Mouse (Mus musculus) E14TG2a.4 (cell line): ENCODE measurements at regions not wholly inside any gene's neighbourhood (a gene's known extent, or its start where the extent isn't known, plus 50 kb on each side); places are given as distances from the start of the nearest gene placed in this dataset.

ENCODE experiments used
- H3K27me3 ChIP-seq: 2 replicates; pipeline ENCODE4 v1.6.1; 2014; ENCODE audit warnings: low read length, control low read depth; ENCODE audit not compliant: insufficient read depth
- H3K36me3 ChIP-seq: 2 replicates; pipeline ENCODE4 v1.6.1; 2014; ENCODE audit warnings: low read length, control low read depth; ENCODE audit not compliant: insufficient read depth
- H3K4me1 ChIP-seq: replicated peaks from 2 replicates; pipeline ENCODE4 v1.6.1; 2014; ENCODE audit warnings: low read depth, low read length, control low read depth
- H3K4me3 ChIP-seq: replicated peaks from 2 replicates; pipeline ENCODE4 v1.5.1; 2014; ENCODE audit warnings: mild to moderate bottlenecking, low read length
- H3K9me3 ChIP-seq: 2 replicates; pipeline ENCODE4 v1.6.1; 2014; ENCODE audit warnings: low read length, control low read depth
- CTCF ChIP-seq: conservative IDR thresholded peaks from 2 replicates; pipeline ENCODE4 v1.5.1; 2014; ENCODE audit warnings: low read length
- NANOG ChIP-seq: IDR thresholded peaks from 2 replicates; pipeline ENCODE4 v1.6.1; 2014; ENCODE audit warnings: borderline replicate concordance, low read length, mixed read lengths
- POU5F1 ChIP-seq: IDR thresholded peaks from 2 replicates; pipeline ENCODE4 v1.6.1; 2014; ENCODE audit warnings: low read length, borderline replicate concordance

DNA sequence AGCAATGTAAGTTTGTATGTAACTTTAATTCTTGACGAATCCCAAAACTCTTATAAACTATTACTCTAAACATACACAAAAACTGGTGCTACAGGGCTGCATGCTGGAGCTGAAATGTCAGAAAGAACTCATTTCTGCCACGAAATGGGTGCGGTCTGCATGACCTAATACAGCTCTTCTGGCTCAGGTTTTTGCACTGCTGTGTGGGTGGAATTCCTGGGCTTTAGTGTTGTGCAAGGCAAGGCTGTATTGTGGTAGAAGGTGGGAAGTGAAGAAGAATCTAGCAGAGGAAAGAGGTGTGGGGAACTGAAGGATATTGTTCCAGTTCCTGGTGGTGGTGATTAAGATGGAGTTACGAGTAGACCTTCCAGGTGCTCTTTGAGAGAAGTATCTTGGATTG is 476.6 kb upstream of the Zeb2 start:
- no peak overlapping the region for H3K4me3 ChIP-seq

DNA sequence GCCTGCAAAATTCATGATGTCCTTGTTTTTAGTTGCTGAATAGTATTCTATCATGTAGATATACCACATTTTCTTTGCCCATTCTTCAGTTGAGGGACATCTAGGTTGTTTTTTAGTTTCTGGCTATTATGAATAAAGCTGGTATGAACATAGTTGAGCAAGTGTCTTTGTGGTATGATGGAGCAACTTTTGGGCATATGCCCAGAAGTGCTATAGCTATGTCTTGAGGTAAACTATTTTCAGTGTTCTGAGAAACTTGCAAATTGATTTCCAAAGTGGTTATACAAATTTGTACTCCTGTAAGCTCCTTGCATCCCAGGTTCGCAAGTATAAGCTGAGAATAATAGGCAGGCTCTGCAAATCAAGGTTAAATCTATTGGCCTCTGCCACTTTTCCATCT is 473.8 kb upstream of the Zeb2 start:
- no peaks in the 10 kb centered on the region for H3K36me3 ChIP-seq
- H3K9me3 ChIP-seq = no peaks in the 10 kb centered on the region
- no peaks in the 10 kb centered on the region for H3K4me1 ChIP-seq
- no peaks in the 10 kb centered on the region for H3K27me3 ChIP-seq
- no peak for TF ChIP-seq NANOG
- no peak for TF ChIP-seq CTCF
- no peak for TF ChIP-seq POU5F1
- H3K4me3 ChIP-seq = no peak overlapping the region

More for the DNA sequence above, 476.6 kb upstream of the Zeb2 start:
- Histone ChIP-seq H3K9me3 (no peaks in the 10 kb centered on the region), H3K4me1 (no peaks in the 10 kb centered on the region), H3K27me3 (no peaks in the 10 kb centered on the region), H3K36me3 (no peaks in the 10 kb centered on the region)
- TF ChIP-seq CTCF (no peak), POU5F1 (no peak), NANOG (no peak)

DNA sequence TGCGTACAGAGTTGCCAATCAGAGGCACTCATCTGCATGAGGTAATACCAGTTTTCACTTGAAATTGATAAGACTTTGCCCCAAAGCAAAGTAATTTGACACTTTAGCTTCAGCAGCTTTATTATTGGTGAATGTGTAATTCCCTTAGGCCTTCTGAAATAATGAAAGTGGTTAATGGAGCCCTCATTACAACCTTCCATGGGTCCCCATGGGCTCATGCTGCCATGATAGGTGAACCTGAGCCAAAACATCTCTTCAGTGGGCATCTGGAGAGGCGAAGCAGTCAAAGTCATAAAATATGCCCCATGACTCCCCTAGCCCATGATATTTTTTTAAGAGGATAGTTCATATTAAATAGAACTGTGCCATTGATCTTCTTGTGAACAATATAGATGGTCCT is 471.1 kb upstream of the Zeb2 start:
- no peaks in the 10 kb centered on the region for H3K27me3 ChIP-seq
- no peak overlapping the region for H3K4me3 ChIP-seq
- no peaks in the 10 kb centered on the region for H3K36me3 ChIP-seq
- TF ChIP-seq CTCF (no peak), POU5F1 (no peak), NANOG (no peak)
- H3K4me1 ChIP-seq = no peaks in the 10 kb centered on the region
- H3K9me3 ChIP-seq = no peaks in the 10 kb centered on the region

DNA sequence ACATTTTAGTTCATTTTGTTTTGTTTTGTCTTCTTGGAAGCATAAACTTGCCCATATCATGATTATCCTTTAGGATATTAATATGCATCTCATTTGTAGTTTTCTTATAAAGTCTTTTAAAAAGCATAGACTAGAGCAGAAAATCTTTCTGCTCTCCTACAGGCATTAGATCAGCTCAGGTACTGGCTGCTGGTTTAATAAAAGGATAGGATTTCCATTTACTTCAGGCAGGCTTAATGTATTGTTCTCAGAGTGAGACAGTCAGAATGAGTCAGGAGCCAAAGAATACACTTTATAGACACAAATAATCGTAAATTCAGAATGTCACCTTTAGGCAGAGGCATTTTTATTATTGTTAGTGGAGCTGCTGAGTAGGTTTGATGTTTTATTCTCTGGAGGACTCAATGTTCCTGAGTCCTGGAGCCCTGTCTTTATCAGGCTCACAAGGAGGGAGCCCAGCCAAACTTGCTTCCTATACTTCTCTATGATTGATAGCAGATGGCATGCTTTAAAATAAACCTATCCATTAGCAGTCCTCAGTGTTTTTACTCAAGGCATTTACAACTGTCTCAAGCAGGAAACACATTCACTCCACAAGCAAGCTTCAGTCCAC is 469.5 kb upstream of the Zeb2 start:
- no peaks in the 10 kb centered on the region for H3K36me3 ChIP-seq
- TF ChIP-seq POU5F1 (no peak), NANOG (no peak), CTCF (no peak)
- no peaks in the 10 kb centered on the region for H3K4me1 ChIP-seq
- no peaks in the 10 kb centered on the region for H3K27me3 ChIP-seq
- H3K4me3 ChIP-seq = no peak overlapping the region
- H3K9me3 ChIP-seq = no peaks in the 10 kb centered on the region

DNA sequence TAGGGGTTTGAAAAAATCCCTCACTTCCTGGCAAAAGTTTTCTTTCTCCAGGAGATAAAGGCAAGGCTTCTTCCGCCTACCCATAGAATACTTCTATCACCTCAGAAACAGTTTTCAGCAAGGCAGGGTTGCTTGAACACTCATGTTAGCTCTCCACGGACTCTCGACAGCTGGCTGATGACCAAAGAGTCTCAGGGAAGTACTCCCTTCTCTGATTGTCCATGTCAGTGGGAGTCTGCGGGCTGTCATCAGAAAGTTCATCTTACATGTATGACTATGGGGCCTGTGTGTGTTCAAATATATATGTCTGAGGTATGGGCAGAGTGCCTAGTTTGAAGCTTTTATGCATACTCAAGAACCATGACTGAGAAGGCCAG is 464.3 kb upstream of the Zeb2 start:
- TF ChIP-seq CTCF (no peak), NANOG (no peak), POU5F1 (no peak)
- no peaks in the 10 kb centered on the region for H3K9me3 ChIP-seq
- H3K4me3 ChIP-seq = no peak overlapping the region
- no peaks in the 10 kb centered on the region for H3K36me3 ChIP-seq
- no peaks in the 10 kb centered on the region for H3K4me1 ChIP-seq
- no peaks in the 10 kb centered on the region for H3K27me3 ChIP-seq

DNA sequence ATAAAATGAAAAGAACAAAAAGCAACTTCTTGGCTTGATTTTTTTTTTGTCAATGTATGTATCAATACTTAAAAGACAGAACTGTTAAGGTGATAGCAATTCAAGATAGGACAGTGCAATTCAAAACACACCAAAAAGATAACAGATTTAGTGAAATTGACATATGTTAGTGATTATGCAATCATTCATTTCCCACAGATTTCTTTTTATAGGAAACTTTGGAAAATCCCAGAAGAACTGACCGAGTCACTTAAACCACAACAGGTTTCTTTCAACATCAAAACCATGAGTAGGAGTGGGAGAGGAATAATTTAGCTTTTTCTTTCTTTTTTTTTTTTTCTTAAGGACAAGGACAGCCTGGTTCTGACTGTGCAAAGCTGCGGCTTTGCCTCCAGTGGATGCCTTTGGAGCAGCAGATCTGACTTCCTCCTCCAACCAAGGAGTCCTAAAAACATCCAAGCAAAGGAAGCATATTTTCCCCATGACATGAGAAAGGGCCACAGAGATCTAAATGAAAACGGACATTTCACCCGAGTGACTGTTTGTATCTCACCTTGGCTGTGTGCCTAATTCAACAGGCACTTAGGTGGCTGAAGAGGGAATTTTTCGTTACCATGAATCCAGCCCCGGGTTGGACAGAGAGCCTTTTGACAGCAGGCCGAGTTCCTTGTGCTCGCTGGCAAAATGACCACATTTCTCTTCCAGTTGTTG is 463.8 kb upstream of the Zeb2 start:
- H3K4me1 ChIP-seq = no peaks in the 10 kb centered on the region
- H3K9me3 ChIP-seq = no peaks in the 10 kb centered on the region
- TF ChIP-seq NANOG = no peak
- TF ChIP-seq CTCF = no peak
- TF ChIP-seq POU5F1 = no peak
- H3K27me3 ChIP-seq = no peaks in the 10 kb centered on the region
- H3K4me3 ChIP-seq = no peak overlapping the region
- H3K36me3 ChIP-seq = no peaks in the 10 kb centered on the region

DNA sequence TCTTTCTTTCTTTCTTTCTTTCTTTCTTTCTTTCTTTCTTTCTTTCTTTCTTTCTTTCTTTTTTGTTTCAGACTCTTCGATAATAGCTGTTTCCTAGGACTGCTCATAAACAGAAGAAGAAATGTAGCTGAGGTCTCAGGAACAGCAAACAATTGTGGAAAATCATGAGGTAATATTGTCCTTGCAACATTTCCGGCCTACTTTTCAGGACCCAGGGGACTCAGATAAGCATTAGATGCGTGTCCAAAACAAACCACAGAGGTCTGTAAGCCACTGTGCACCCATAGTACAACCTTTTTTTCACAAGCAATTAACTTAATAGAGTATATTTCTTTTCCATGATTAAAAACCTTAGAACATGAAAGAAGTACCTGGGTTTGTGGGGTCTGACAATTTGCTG is 455.7 kb upstream of the Zeb2 start:
- Histone ChIP-seq H3K4me1 (no peaks in the 10 kb centered on the region), H3K27me3 (no peaks in the 10 kb centered on the region), H3K4me3 (no peak overlapping the region), H3K36me3 (no peaks in the 10 kb centered on the region), H3K9me3 (no peaks in the 10 kb centered on the region)
- TF ChIP-seq CTCF = no peak
- no peak for TF ChIP-seq NANOG
- TF ChIP-seq POU5F1 = no peak

DNA sequence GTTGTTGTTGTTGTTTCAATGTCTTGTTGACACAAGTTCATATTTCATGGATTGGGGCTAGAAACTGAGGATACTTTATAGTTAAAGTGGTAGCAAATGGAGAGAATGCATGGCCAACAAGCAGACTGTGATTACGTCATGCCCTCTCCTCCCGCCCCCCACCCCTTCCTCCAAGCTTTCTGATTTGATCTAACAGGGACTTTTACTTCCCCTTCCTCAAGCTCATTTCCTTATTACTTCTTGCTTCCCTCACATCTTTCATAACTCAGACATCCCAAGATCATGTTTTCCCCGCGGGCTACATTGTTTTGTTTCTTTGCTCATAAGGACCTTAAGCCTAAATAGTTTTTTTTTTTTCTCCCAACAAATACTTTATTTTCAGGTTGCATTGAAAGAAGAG is 437.5 kb upstream of the Zeb2 start:
- no peaks in the 10 kb centered on the region for H3K27me3 ChIP-seq
- H3K4me3 ChIP-seq = no peak overlapping the region
- H3K36me3 ChIP-seq = no peaks in the 10 kb centered on the region
- H3K9me3 ChIP-seq = no peaks in the 10 kb centered on the region
- TF ChIP-seq CTCF (no peak), POU5F1 (no peak), NANOG (no peak)
- H3K4me1 ChIP-seq = no peaks in the 10 kb centered on the region

DNA sequence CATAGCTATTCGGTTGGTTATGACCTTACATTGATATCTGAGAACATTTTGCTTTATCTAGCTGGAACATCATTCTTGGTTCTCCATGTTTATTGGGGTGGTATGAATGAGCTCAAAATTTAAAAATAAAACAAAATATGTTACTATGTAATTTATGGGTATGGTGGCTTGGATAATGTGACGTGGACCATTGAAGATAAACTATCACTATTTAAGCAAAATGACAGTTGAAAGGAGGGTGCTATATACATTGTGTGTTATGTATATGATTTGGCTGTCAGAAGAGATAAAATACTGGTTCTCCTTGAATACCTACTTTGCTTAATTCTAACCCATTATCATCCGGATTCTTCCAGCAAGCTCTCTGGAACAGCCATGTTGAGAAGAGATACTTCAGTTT is 424.2 kb upstream of the Zeb2 start:
- Histone ChIP-seq H3K4me1 (no peaks in the 10 kb centered on the region), H3K27me3 (no peaks in the 10 kb centered on the region), H3K9me3 (no peaks in the 10 kb centered on the region), H3K4me3 (no peak overlapping the region), H3K36me3 (no peaks in the 10 kb centered on the region)
- TF ChIP-seq POU5F1 (no peak), CTCF (no peak), NANOG (no peak)

DNA sequence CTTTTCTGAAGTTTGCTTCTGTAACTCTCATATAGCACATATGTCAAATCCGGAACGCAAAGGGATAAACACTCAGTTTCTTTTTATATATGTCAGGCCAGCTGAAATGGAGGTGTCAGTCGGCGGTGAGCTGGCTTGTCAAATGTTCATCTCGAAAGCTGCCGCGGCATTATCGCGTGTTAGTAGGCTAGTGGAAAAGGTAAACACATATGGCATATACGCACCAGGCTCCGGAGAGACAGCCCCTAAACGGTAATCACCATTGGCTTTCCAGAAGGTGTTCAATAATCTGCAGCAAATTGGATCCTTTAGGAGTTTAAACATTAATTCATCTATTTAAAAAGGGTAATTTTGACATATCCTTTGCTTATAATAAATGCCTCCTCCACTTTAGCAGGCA is 421.8 kb upstream of the Zeb2 start:
- Histone ChIP-seq H3K4me1 (no peaks in the 10 kb centered on the region), H3K36me3 (no peaks in the 10 kb centered on the region), H3K9me3 (no peaks in the 10 kb centered on the region), H3K27me3 (no peaks in the 10 kb centered on the region), H3K4me3 (no peak overlapping the region)
- TF ChIP-seq NANOG (no peak), CTCF (no peak), POU5F1 (no peak)
